Mouse (Mus musculus) layer of hippocampus, adult 18-20 months (tissue): ENCODE measurements around the gene Hsf2. TPM values are rescaled to one million over a fixed set of nuclear protein-coding genes. Genes with fewer than 3 reads are reported as not detected.

ENCODE experiments used
- DNase-seq, 2 experiments: peaks; one replicate each; pipeline ENCODE4 v3.0.0; 2022; ENCODE audit warnings: low spot score in 2 of 2
- long read RNA-seq: library from polyadenylated mRNA; stranded (forward); transcript quantifications from one replicate; pipeline ENCODE4 v2.0.0, GENCODE M21; 2021
- total RNA-seq, 2 experiments: library from RNA; stranded (reverse); gene quantifications; 2 replicates each; pipeline ENCODE4 v1.2.3; 2021

Gene Hsf2
- 10 to 100 TPM; 30.2 to 31.3 TPM for total RNA-seq
- long read RNA-seq, transcript Hsf2-201 (12 exons, 2,604 nt), result major isoform, 8 of 13 reads
- long read RNA-seq, partial matches to known transcripts, result 1 of 13 reads
- long read RNA-seq, other reads (novel, unspliced or antisense), result 4 of 13 reads

DNA sequence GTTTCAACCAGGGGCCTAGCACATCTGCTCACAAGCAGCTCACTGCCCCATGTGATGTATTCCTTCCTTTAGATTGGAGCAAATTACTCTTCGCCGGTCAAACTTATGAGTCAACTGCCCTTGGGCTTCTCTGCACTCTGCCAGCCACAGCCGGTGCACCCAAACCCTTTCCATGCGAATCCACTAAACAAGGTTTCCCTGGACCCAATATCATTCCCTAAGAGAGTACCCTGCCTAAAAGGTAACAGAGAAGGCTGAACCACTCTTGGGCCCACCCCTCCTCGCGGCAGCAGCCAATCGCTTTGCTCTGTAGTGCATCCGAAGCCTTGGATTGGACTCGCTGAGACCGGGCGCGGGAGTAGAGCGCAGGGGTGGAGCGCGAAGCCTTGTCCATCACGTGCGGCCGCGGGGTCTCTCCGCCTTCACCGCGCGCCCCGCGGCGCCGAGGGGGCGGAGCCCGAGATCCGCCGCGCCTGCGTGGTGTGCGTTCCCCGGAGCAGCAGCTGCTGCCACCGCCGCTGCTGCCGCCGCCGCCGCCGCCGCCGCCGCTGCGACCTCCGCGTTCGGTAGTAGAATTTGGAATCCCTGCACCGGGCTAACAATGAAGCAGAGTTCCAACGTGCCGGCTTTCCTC, at the start of gene Hsf2:
TSS of gene Hsf2 (plus strand) at position 478 of the 634 bp plus-strand sequence.
- DNase-seq, result peak; percentile 95 to 97

DNA sequence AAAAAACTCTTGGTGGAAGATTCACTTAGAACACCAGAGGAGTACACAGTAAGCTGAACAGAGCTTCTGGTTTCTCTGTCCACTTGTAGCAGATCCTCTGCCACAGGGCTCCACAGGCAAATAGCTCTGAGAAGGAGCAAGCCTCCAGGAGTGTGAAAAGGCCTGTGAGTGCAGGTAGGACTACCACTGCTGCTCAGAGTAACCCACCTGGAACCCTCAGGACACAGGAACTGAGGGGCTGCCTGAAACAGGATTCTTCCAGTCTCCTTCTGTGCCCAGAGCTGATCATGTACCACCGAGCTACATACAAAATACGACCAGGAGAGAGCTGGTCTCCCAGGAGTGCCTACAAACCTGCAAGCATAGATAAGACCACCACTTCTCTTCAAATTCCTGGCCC, 48.3 kb upstream of the Hsf2 start:
- no peak for DNase-seq

DNA sequence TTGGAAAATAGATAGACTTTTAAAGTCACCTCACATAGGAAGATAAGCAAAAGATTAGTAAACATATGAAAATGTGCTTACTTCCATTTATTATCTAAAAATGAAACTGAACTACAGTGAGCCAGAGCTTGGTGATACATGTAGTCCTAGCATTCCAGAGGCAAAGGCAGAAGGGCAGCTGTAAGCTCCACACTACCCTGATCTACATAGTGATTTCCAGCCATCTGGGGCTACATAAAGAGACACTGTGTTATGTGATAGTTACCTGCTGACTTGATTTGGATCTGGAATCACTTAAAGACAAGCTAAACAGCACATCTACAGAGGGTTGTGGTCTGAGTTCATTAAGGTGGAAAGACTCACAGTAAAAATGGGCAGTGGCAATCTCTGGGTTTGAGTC, 45.1 kb upstream of the Hsf2 start:
- no peak for DNase-seq

DNA sequence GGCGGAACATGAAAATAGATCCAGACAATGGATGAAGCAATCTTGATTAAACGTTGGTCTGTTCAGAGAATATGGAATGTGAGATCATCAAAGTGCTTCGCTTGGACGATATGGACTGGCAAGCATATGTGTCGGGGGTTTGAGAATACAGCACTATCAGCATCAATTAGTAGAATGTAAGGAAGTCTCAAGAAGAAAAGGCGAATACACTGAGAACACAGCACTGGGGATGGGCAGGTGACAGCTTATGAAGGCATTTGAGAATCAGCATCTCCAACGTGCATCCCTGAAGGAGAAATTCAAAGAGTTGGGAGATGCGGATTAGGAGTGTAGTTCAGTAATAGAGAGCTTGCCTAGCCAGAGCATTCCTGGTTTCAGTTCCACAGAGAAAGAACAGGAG, 41.8 kb upstream of the Hsf2 start:
- no peak for DNase-seq

DNA sequence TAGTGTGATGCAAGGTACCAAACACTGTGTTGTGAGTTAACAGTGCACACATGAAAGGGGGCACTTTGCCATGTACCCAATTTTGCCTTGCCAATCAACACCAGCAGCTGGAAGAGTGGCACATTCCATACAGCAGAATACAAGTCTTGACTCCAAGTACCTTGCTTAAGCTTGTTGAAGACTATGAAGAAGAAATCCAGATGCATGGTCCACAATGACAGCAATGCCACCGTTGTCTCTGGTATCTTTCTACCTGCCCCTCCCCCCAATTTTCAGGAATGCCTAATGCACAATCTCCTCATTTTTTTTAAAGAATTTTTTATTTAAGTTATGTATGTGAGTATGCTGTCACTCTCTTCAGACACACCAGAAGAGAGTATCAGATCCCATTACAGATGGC, 40.5 kb upstream of the Hsf2 start:
- no peak for DNase-seq

DNA sequence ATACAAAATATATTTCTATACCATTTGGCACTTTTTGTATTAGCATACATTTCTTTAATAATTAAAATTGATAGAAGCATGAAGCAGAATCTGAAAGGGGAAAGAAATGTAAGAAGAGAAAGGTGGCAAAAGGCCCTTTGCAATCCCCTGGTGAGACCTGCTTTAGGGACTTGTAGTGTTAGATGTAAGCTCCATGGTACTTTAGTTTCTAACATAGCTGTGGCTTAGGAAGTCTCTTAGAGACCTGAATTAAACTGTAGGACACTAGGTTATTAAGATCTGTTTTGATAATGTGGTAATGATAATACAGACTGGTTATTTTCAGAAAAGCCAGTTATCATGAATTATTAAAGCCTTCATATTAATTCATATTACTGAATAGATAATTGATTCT, 38.5 kb upstream of the Hsf2 start:
- no peak for DNase-seq

DNA sequence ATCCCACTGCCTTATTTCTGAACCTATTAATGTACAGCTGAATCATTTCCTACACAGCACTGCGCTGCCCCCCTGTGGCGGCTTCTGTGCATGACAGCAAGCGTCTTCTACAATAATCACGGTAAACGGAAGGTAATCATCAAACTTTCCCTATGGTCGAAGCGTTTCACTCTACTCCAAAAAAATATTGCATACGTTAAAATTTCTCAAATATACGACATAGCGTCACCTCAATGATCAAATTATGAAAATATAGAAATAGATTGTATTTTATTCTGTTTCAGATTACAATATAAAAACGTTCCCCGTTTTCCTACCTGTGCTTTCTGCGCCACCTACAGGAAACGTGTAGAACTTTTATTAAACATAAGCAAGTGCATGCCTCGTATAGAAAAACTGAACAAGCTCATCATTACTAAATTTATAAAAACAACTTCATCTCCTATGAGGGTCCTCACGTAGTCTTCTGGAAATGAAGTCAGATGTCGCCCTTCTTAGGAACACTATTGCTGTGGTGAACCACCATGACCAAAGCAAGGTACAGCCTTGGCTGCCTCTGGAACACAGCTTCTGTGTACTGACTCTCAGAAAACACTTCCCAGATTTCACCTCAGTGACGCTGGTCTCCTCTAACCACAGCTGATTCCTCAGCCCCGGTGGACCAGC, 38.0 kb upstream of the Hsf2 start:
- DNase-seq, result peak; percentile 77 to 92

DNA sequence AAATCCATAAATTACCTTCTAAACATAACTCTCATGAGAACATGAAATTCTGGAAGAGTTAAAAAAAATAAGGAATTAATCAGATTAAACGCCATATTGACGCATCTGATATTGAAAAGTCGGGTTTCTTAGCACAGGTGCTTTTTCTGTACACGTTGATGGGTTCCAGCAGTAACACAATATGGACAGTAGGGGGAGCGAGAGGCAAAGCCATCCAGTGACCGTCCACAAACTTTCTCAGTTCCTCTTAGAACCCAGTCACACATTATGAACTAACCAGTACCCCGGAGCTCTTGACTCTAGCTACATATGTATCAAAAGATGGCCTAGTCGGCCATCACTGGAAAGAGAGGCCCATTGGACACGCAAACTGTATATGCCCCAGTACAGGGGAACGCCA, 22.9 kb upstream of the Hsf2 start:
- peak in 1 of 2 experiments; percentile 67 for DNase-seq

DNA sequence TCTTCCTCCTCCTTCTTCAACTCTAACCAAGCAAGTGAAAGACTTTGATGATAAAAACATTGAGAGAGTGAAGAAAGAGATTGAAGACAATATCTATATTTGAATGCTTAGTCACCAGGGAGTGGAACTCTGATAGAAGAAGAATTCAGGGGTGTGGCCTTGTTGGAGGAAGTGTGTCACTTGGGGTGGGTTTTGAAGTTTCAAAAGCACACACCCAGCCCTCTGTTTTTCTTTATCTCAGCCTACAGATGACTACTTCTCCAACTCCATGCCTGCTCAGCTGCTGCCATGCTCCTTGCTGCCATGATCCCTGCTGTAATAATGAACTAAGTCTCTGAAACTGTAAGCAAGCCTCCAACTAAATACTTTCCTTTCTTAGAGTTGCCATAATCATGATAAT, 20.4 kb upstream of the Hsf2 start:
- no peak for DNase-seq

DNA sequence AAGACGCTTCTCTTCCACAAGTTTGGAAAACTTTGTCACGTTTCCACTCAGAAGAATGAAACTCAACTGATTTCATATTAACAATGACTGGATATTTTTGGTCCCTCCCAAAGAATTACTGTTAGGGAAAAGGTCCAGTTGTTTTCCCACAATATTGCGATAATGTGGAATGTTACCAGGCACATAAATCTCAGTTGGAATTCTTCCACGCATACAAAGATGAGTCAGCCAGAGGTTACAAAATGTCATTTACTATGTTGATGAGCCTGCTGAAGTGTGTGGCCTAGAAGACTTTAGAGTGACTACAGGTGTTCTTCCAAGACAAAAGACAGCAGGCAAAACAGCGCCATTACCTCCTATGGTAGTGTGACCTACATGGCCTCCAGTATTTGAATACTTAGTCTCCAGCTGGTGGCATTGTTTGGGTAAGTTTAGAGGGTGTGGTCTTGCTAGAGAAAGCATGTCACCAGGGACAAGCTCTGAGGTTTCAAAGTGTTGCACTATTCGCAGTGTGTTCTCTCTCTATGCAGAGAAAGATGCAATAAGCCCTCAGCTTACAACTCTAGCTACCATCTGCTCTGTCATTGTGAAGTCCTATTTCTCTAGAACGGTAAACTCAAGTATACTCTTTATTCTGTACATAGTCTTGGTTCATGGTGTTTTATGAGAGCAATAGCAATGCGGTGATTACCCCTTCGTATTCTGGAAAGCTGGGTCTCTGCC, 8.9 kb upstream of the Hsf2 start:
- no peak for DNase-seq

DNA sequence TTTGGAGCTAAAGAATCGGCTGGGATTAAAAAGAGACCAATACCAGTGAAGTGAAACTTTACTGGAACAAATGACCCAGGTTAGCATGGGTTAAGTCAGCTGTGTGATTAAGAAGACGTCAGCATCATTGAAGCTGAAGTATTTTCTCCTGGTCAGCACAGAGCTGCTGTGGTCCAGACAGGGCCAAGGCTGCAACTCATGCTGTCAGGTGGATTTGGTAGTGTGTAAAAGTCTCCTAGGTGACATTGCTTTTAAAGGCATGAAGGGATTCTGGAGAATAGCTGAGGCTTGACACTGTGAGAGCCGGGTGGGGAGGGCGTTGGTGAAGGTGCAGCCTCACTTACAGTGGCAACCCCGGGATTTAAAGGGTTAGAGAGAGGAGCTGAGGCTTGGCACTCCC, 4.5 kb upstream of the Hsf2 start:
- no peak for DNase-seq

DNA sequence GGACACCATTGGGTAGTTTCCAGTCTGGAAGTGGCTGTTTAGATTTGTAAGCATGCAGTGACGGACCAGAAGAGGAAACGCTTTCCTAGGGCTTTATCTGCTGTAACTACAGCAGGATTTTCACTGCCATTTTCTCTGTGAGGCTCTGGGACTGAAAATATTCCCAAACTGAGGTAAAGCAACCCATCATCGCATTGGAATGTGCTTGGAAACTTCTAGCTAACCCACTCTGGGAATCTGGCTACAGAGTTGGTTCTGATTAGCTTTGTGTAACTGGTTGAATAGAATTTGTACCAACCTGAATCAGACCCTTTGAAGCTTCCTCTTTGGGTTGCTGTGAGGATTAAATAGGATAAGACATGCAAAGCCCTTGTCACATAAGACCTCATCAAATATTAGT, 1.4 kb upstream of the Hsf2 start:
- no peak for DNase-seq

DNA sequence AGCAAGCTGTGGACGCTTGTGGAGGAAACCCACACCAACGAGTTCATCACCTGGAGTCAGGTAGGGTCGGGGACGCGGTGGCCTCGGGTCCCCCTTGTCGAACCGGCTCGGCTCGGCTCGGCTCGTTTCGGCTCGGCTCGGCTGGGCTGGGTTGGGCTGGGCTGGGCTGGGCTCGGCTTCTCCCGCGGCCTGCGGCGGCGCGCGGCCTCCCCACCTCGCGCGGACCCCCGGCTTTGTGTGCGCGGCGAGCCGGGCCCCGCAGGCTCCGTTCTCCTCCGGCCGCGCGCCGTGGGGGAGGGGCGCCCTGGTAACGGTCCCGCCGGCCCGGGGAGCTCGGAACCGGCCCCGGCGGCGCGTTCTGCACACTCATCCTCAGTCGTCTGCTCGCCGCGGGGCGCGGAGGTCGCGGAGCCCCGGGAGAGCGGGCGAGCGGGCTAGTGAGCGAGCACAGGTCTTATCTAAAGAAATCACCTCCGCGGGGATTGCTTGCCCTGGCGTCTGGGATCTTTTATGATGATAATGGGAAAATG, 422 bp downstream of the Hsf2 start:
- DNase-seq, result no peak

DNA sequence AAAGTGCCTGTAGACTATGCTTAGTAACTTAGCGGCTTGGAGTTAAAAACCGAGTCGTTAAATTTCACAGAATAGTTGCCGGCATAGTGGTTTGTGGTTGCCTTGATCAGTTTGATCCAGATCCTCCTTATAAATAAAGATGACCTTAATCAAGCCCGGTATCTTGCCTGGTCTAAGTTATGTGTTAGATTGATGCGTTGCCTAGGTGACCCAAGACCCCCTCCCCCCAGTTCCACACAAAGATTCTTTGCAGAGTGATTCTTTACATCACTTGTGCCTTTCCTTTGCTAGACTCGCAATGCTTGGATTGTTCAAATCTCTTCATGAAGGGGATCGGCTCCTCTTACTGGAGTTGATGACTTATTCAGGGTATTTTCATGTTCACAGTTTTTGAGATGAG, 1.0 kb downstream of the Hsf2 start:
- DNase-seq, result no peak

DNA sequence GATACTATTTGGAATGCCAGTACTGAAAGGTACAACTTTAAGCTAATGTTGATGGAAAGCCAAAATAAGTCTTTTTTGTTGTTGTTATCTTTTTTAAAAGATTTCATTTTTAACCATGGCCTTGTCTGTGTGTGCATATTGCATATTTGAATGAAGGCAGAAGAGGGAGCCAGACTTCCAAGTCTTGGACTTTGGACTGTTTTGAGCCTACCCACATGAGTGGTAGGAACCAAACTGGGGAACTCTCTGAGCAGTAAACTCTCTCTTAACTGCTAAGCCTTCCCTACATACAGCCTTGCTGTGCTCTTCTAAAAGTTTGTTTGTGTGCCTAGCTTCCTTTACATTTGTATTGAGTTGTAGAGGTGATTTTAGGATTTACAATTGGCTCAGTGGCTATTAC, 2.4 kb downstream of the Hsf2 start:
- DNase-seq, result no peak

DNA sequence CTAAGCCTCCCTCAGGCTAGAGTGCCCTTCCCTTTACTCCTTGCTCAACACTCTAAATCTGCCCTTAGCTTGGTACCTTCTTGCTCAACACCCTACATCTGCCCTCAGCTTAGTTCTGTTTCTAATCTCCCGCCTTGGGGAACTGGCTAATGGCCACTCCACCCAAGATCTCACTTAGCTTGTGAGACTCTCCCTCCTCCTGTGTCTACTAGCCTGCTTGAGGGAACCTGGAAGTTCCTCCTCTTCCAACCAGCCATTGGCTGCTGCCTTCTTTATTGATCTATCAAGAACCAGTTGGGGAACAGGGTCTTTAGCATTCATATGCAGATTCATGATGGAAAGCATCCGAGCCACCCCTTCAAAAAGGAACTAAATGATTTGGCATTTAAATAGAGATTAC, 5.9 kb downstream of the Hsf2 start:
- DNase-seq, result no peak

DNA sequence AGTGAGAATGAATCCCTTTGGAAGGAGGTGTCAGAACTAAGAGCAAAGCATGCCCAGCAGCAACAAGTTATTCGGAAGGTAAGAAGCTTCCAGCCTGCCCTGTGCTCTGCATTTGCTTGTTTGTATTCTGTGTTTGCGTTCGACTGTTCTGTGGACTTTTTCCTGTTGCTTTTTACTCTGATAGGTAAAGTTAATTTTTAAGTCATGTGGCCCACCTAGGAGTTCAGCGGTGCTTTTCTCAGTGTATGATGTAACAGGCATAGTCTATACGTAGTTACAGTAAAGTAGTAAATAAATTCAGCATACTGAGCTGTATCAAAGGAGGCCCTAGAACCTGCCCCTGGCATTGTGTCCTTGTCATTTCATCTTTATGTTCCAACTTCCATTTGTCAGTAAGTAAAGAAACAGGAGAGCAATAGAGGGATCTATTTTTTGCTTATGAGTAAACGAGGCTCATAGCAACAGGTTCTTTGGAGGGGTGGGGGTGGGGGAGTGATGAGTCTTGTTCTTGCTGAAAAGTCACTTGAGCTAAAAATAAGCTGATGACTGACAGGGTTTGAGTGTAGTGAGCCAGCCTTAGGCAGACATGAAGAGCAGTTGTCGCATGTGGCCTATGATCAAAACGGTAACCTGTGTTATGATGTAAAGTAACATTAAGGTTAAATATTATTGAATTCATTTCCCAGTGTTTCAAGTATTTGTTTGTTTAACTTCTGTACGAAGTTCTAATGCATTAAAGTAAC, 13.4 kb downstream of the Hsf2 start:
- DNase-seq, result no peak

DNA sequence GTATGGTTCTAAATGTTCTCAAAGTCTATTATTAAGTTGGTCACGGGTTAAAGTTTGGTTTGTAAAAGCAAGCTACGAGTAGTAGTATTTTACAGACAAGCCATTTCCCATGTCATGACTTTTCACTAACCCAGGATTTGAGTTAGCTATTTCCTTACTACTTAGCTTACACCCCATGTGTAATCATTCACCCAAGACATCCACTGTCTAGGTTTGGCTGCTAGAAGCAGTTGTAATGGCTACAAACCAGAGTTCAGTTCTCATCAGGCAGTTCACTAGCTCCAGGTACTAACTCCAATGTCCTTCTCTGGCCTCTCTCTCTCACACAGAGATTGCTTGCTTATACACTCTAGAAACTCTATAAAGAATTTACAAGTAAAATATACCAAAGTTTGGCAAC, 28.4 kb downstream of the Hsf2 start:
- DNase-seq, result no peak

DNA sequence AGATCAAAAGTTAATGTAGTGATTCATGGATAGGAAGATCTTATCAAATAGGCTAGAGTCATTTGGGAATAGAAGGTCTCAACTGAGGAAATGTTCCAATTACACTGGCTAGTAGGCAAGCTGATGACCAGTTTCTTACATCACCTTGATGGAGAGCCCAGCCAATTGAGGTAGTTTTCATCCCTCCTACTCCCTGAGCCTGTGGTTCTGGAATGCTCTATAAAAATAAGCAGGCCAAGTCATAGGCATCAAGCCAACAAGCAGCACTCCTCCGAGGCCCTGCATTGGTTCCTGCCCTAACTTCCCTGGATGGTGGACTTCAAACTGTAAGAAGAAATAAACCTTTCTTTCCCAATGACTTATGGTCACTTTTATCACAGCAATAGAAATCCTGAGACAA, 29.1 kb downstream of the Hsf2 start:
- DNase-seq, result no peak

DNA sequence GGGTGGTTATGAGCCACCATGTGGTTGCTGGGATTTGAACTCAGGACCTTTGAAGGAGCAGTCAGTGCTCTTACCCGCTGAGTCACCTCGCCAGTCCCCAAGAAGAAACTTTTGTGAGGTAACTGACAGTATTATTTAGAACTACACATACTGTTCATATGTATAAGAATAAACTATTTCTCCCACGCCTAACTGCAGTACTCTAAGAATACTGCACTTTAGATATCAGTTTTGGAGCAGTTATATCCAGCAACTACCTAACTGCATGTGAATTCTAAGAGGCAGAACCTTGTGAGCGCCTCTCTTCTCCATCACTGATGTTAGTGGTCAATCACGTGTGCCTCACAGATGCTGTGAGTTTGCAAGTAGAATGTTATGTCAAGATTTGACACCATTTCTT, 40.3 kb downstream of the Hsf2 start:
- no peak for DNase-seq

DNA sequence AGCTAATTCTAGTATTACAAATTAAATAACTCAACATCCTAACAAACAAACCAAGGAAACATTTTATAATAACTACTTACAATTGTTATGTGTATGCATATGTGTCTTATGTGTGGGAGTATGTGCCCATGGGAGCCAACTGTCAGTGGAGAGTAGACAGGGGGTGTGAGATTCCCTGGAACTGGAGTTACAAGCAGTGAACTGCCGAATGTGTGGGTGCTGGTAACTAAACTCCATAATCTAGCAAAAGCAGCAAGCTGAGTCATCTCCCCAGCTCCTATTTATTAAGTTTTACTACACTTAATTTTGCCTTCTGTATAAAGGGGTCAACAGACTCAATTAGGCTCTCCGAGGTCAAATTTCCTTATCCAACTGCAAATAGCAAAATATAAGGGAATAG, 44.9 kb downstream of the Hsf2 start:
- peak; percentile 30 to 74 for DNase-seq
